Mouse (Mus musculus): ENCODE results near the gene Lingo2. TPM values are rescaled to one million over a fixed set of nuclear protein-coding genes. Genes with fewer than 3 reads are reported as not detected.

The Lingo2 gene
- polyA plus RNA-seq, 1 experiment from 2014 or later: 80.0 TPM

- ATAC-seq (ENCODE audit: low FRiP score) (no peak), DNase-seq (ENCODE audit: low spot score) (no peak)
- H3K36me3 ChIP-seq (replicated peaks; ENCODE audit: control insufficient read depth, insufficient read depth): no peaks in the 10 kb centered on the region
- no peak overlapping the region for H3K9ac ChIP-seq
- H3K27me3 ChIP-seq (ENCODE audit: control insufficient read depth, insufficient read depth, low read length): no peaks in the 10 kb centered on the region
- H3K4me1 ChIP-seq (replicated peaks; ENCODE audit: control insufficient read depth, insufficient read depth, low read length): no peaks in the 10 kb centered on the region
- H3K9me3 ChIP-seq (ENCODE audit: control insufficient read depth, low read length): no peaks in the 10 kb centered on the region
- H3K4me3 ChIP-seq (replicated peaks; ENCODE audit: low read length): no peak overlapping the region
- H3K27ac ChIP-seq: no peak overlapping the region
- H3K4me2 ChIP-seq (replicated peaks): no peak overlapping the region
Observed at GRCm38 (mm10) chr4:36874781-36875180, 76.8 kb downstream of the Lingo2 start.

DNA sequence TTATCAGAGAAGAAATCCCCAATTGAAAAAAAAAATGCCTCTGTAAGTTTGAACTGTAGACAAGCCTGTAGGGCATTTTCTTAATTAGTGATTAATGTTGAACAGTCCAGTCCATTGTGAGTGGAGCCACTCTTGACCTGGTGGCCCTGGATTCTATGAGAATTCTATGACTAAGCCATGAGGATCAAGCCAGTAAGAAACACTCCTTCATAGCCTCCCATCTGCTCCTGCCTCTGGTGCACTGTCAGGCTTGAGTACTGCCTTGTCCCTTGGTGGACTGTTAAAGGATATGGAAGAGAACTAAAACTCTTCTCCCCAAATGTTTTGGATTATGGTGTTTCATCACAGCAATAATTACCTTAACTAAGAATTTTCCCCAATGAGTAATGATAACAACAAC is 126.6 kb downstream of the Lingo2 start:
- H3K27ac ChIP-seq: no peak overlapping the region
- no peaks in the 10 kb centered on the region for H3K27me3 ChIP-seq (ENCODE audit: control insufficient read depth, insufficient read depth, low read length)
- no peak overlapping the region for H3K4me2 ChIP-seq (replicated peaks)
- no peak overlapping the region for H3K9ac ChIP-seq
- ATAC-seq (ENCODE audit: low FRiP score) (no peak), DNase-seq (ENCODE audit: low spot score) (no peak)
- H3K9me3 ChIP-seq (ENCODE audit: control insufficient read depth, low read length): no peaks in the 10 kb centered on the region
- H3K4me1 ChIP-seq (replicated peaks; ENCODE audit: control insufficient read depth, insufficient read depth, low read length): no peaks in the 10 kb centered on the region
- H3K36me3 ChIP-seq (replicated peaks; ENCODE audit: control insufficient read depth, insufficient read depth): no peaks in the 10 kb centered on the region
- no peak overlapping the region for H3K4me3 ChIP-seq (replicated peaks; ENCODE audit: low read length)

GRCm38 (mm10) chr4:36821914-36822313 is 129.6 kb downstream of the Lingo2 start:
- ATAC-seq (ENCODE audit: low FRiP score) (no peak), DNase-seq (ENCODE audit: low spot score) (no peak)
- Histone ChIP-seq H3K27ac (no peak overlapping the region), H3K9ac (no peak overlapping the region), H3K4me1 (replicated peaks; ENCODE audit: control insufficient read depth, insufficient read depth, low read length) (no peaks in the 10 kb centered on the region), H3K4me3 (replicated peaks; ENCODE audit: low read length) (no peak overlapping the region), H3K4me2 (replicated peaks) (no peak overlapping the region), H3K36me3 (replicated peaks; ENCODE audit: control insufficient read depth, insufficient read depth) (no peaks in the 10 kb centered on the region), H3K27me3 (ENCODE audit: control insufficient read depth, insufficient read depth, low read length) (no peaks in the 10 kb centered on the region), H3K9me3 (ENCODE audit: control insufficient read depth, low read length) (no peaks in the 10 kb centered on the region)

DNA sequence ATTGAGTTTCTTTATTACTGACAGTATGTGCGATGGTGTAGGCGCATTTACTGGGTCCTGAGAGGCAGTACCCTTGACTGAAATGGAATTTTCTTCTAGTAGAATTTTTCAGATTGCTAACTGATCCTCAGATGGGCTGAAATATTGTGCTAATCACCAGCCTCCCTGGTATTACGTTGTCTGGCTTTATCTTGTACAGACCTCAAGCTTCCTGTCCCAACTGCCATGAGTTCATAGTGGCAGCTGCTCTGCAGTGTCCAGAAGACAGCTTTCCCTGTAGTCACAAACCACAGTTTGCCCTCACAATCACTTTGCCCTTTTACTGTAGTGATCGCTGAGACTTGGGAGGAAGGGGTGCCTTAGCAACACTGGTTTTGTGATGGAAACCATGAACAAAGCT is 176.5 kb downstream of the Lingo2 start:
- no peaks in the 10 kb centered on the region for H3K9me3 ChIP-seq (ENCODE audit: control insufficient read depth, low read length)
- H3K27ac ChIP-seq: no peak overlapping the region
- no peaks in the 10 kb centered on the region for H3K36me3 ChIP-seq (replicated peaks; ENCODE audit: control insufficient read depth, insufficient read depth)
- whole genome bisulfite sequencing: 93% methylated on average over 4 of the region's 4 CpGs
- H3K27me3 ChIP-seq (ENCODE audit: control insufficient read depth, insufficient read depth, low read length): no peaks in the 10 kb centered on the region
- no peak overlapping the region for H3K4me3 ChIP-seq (replicated peaks; ENCODE audit: low read length)
- no peak overlapping the region for H3K4me2 ChIP-seq (replicated peaks)
- no peaks in the 10 kb centered on the region for H3K4me1 ChIP-seq (replicated peaks; ENCODE audit: control insufficient read depth, insufficient read depth, low read length)
- ATAC-seq (ENCODE audit: low FRiP score) (no peak), DNase-seq (ENCODE audit: low spot score) (no peak)
- H3K9ac ChIP-seq: no peak overlapping the region

GRCm38 (mm10) chr4:36730691-36731090 is 220.9 kb downstream of the Lingo2 start:
- 66% methylated on average over 2 of the region's 2 CpGs for WGBS
- Histone ChIP-seq H3K9me3 (ENCODE audit: control insufficient read depth, low read length) (no peaks in the 10 kb centered on the region), H3K4me2 (replicated peaks) (no peak overlapping the region), H3K4me3 (replicated peaks; ENCODE audit: low read length) (no peak overlapping the region), H3K27ac (no peak overlapping the region), H3K9ac (no peak overlapping the region), H3K4me1 (replicated peaks; ENCODE audit: control insufficient read depth, insufficient read depth, low read length) (no peaks in the 10 kb centered on the region), H3K27me3 (ENCODE audit: control insufficient read depth, insufficient read depth, low read length) (no peaks in the 10 kb centered on the region), H3K36me3 (replicated peaks; ENCODE audit: control insufficient read depth, insufficient read depth) (no peaks in the 10 kb centered on the region)
- DNase-seq (ENCODE audit: low spot score): no peak
- ATAC-seq (ENCODE audit: low FRiP score): no peak

DNA sequence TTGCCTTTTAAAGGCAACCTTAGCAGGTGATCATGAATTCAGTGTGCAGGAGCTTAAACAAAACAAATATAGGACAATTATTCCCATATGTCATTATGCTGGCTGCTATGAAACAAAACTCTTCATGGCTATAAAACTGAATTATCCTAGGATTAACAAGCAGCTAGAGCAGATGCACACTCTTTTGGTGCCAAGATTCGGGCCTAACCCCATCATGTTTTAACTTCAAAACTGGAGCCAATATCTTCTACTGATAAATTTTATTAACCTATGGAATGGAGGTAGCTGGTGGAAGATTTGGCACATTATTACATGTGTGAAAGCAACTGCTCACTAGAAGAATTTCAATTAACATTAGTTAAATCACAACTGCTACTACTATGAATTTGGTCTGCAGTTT is 235.1 kb downstream of the Lingo2 start:
- H3K27ac ChIP-seq: no peak overlapping the region
- no peaks in the 10 kb centered on the region for H3K4me1 ChIP-seq (replicated peaks; ENCODE audit: control insufficient read depth, insufficient read depth, low read length)
- no peak overlapping the region for H3K4me2 ChIP-seq (replicated peaks)
- WGBS: 72% methylated on average over 1 of the region's 1 CpGs
- ATAC-seq (ENCODE audit: low FRiP score) (no peak), DNase-seq (ENCODE audit: low spot score) (no peak)
- no peaks in the 10 kb centered on the region for H3K9me3 ChIP-seq (ENCODE audit: control insufficient read depth, low read length)
- H3K27me3 ChIP-seq (ENCODE audit: control insufficient read depth, insufficient read depth, low read length): no peaks in the 10 kb centered on the region
- no peak overlapping the region for H3K9ac ChIP-seq
- H3K36me3 ChIP-seq (replicated peaks; ENCODE audit: control insufficient read depth, insufficient read depth): no peaks in the 10 kb centered on the region
- H3K4me3 ChIP-seq (replicated peaks; ENCODE audit: low read length): no peak overlapping the region

DNA sequence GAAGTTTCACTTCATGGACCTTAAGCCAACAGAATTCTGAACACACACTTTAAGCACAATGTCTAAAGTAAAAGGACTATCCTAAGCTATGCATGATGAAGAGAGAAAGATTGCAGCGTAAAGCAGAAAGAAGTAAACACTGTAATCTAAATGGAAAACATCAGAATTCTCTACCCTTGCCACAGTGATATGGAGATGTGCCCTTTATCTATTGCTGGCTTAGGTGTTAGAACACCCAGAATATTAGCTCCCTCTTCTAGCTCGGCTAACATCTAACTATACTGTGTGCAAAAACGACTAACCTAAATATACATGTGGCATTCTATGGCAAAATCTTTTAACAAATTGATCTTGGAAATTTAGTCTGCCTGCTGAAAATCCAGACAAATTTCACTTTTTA is 252.7 kb downstream of the Lingo2 start:
- Histone ChIP-seq H3K4me3 (replicated peaks; ENCODE audit: low read length) (no peak overlapping the region), H3K36me3 (replicated peaks; ENCODE audit: control insufficient read depth, insufficient read depth) (no peaks in the 10 kb centered on the region), H3K9me3 (ENCODE audit: control insufficient read depth, low read length) (no peaks in the 10 kb centered on the region), H3K27me3 (ENCODE audit: control insufficient read depth, insufficient read depth, low read length) (no peaks in the 10 kb centered on the region), H3K4me2 (replicated peaks) (no peak overlapping the region), H3K27ac (no peak overlapping the region), H3K4me1 (replicated peaks; ENCODE audit: control insufficient read depth, insufficient read depth, low read length) (no peaks in the 10 kb centered on the region), H3K9ac (no peak overlapping the region)
- DNase-seq (ENCODE audit: low spot score): no peak
- ATAC-seq (ENCODE audit: low FRiP score): no peak
- WGBS: 89% methylated on average over 3 of the region's 3 CpGs

DNA sequence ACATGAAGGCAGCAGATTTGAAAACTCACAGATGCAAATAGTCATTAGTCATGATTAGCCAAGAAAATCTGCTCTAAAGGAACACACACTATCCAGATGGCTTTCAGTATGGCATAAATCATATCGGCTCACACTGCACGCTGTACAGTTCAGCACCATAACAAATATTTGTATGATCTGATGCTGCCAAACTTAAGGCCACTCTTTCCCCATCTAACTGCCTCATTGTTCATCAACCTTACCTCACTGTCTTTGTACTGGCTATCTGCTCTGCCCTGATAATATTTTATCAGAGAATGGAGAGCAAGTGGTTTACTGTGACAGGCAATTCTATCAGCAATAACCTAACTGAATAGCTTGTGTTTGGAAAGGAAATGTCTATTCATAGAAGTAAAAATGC is 254.7 kb downstream of the Lingo2 start:
- DNase-seq (ENCODE audit: low spot score): no peak
- no peaks in the 10 kb centered on the region for H3K9me3 ChIP-seq (ENCODE audit: control insufficient read depth, low read length)
- 80% methylated on average over 2 of the region's 2 CpGs for WGBS

DNA sequence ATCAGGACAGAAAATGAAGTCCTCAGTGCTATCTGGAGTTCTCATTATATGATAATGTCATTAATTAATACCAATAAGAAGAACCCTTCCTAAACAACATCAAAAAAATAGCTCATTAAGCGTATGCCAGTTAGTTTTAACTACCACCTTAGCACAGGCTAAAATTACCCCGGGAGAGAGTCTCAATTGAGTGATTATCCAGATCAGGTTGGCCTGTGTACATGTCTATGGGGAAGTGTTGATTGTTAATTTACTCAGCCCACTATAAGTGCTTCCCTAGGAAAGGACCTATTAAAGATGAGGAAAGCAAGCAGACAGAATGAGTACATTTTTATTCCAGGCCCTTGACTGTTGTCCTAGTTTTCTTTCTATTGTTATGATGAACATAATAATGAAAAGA is 291.6 kb downstream of the Lingo2 start:
- Histone ChIP-seq H3K4me3 (replicated peaks; ENCODE audit: low read length) (no peak overlapping the region), H3K27me3 (ENCODE audit: control insufficient read depth, insufficient read depth, low read length) (no peaks in the 10 kb centered on the region), H3K9me3 (ENCODE audit: control insufficient read depth, low read length) (no peaks in the 10 kb centered on the region), H3K4me2 (replicated peaks) (no peak overlapping the region), H3K4me1 (replicated peaks; ENCODE audit: control insufficient read depth, insufficient read depth, low read length) (no peaks in the 10 kb centered on the region), H3K36me3 (replicated peaks; ENCODE audit: control insufficient read depth, insufficient read depth) (no peaks in the 10 kb centered on the region), H3K27ac (no peak overlapping the region), H3K9ac (no peak overlapping the region)
- 73% methylated on average over 2 of the region's 2 CpGs for WGBS
- DNase-seq (ENCODE audit: low spot score): no peak
- no peak for ATAC-seq (ENCODE audit: low FRiP score)

More for the DNA sequence above, 254.7 kb downstream of the Lingo2 start:
- Histone ChIP-seq H3K4me2 (replicated peaks) (no peak overlapping the region), H3K27ac (no peak overlapping the region), H3K36me3 (replicated peaks; ENCODE audit: control insufficient read depth, insufficient read depth) (no peaks in the 10 kb centered on the region), H3K4me3 (replicated peaks; ENCODE audit: low read length) (no peak overlapping the region), H3K27me3 (ENCODE audit: control insufficient read depth, insufficient read depth, low read length) (no peaks in the 10 kb centered on the region), H3K4me1 (replicated peaks; ENCODE audit: control insufficient read depth, insufficient read depth, low read length) (no peaks in the 10 kb centered on the region), H3K9ac (no peak overlapping the region)
- no peak for ATAC-seq (ENCODE audit: low FRiP score)

DNA sequence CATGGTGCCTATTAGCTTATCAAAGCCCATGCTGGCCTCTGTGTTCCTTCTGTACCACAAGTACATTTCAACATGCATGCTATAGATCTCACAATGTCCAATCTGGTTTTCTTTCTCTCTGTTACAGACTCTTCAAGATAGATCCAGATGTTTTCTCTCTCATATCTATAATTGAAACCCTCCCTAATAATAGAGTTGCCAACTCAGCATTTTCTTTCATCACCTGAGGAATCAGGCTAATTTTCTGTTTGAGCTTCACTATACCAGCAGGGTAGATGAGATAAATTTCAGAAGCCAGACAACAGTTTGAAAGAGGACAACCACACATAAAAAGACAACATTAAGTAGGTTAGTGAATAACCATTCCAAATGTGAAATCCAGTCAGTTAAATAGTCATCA is 303.8 kb downstream of the Lingo2 start:
- Histone ChIP-seq H3K9me3 (ENCODE audit: control insufficient read depth, low read length) (no peaks in the 10 kb centered on the region), H3K4me1 (replicated peaks; ENCODE audit: control insufficient read depth, insufficient read depth, low read length) (no peaks in the 10 kb centered on the region), H3K27ac (no peak overlapping the region), H3K4me3 (replicated peaks; ENCODE audit: low read length) (no peak overlapping the region), H3K9ac (no peak overlapping the region), H3K4me2 (replicated peaks) (no peak overlapping the region), H3K27me3 (ENCODE audit: control insufficient read depth, insufficient read depth, low read length) (no peaks in the 10 kb centered on the region), H3K36me3 (replicated peaks; ENCODE audit: control insufficient read depth, insufficient read depth) (no peaks in the 10 kb centered on the region)
- ATAC-seq (ENCODE audit: low FRiP score) (no peak), DNase-seq (ENCODE audit: low spot score) (no peak)
